Mouse (Mus musculus) gastrocnemius, postnatal 4 days (tissue): Measurements from ENCODE around the gene Wdr1. TPM values are rescaled to one million over a fixed set of nuclear protein-coding genes. Genes with fewer than 3 reads are reported as not detected.
"Not testable (repeated sequence)": the region's sequence is repeated elsewhere in the genome, so short reads cannot be mapped to it uniquely, and the experiment has no call there.

Experiments
- DNase-seq, 2 experiments: peaks; one replicate each; pipeline ENCODE4 v3.0.0; 2021 to 2022; ENCODE audit warnings: low spot score in 2 of 2, mixed read lengths in 2 of 2
- total RNA-seq, 2 experiments: library from RNA; stranded (reverse); gene quantifications; 2 replicates each; pipeline ENCODE4 v1.2.3; 2021

Wdr1 gene
- total RNA-seq, 2 experiments from 2014 or later: 205 to 211 TPM

DNA sequence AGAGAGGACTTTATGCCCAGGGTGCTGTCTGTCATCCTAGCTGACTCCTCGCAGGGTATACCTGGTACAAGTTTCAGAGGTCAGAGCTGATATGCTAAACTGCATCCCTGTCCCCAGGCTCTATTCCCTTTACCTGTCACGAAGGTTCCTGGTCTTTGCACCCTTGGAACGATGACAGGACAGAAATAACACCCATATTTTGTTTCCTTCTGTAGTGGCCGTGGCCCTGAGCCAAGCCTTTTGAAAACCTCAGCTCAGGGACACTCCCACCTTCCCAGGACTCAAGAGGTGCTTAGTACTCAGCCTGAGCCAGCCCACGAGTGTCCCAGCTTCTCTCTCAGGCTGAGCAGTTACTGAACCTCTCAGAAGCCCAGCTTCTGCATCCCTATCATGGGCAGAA is 64.5 kb downstream of the Wdr1 start:
- no peak for DNase-seq

DNA sequence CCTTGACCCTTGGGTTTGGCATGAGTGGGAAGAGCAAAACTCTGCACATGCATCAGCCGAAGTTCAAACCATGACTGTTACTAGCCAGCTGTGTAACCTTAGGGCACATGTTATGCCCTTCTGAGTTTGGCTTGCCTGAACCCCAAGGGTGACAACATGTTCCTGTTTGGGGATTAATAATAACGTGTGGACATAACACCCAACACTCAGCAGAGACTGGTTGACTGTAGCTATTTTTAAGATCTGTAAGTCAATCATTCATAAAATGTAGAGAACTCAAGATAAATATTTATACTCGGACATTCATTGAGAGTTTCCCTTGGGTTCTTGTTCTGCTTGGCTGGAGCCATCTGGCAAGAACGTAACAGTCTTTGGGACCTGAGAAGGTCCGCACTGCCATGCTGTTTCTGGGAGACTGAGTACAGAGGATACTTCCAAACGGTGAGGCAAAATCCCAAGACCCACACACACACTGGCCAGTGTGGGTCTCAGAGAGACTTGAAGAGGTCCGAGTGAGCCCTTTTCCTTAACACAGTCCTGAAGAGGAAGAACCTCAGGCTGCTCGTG is 66.4 kb downstream of the Wdr1 start:
- no peak for DNase-seq

DNA sequence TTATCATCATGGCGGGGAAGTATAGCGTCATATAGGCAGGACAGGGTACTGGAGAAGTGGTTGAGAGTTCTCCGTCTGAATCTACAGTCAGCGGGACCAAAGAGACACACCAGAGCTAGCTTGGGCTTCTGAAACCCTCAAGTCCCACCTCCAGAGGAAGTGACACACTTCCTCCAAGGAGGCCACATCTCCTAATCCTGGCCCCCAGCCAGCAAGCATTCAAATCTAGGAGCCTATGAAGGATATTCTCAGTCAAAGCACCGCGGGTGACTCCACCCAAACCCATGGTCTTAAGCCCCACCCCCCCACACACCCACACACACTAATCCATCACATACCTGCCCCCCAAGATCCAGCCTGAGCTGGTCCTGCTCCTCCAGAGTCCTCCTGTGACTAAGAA is 69.1 kb downstream of the Wdr1 start:
- no peak for DNase-seq

DNA sequence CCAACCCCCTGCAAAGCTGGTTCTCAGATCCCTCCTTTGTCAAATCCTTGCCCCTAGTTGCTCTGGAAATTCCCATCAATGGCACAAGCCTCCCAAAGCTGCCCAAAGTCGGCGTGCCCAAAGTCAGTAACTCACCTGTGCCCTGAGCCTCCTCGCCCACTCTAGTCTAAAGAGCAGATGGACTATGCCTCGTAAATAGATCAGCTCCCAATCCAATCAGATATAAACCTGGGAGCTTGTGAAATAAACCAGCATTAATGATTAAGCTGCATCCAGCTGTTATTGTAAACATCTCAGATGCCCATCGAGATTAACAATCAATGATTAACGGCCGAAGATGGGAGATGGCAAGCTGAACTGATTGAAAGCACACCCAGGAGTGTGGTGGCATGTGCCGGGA is 71.3 kb downstream of the Wdr1 start:
- DNase-seq: no peak

DNA sequence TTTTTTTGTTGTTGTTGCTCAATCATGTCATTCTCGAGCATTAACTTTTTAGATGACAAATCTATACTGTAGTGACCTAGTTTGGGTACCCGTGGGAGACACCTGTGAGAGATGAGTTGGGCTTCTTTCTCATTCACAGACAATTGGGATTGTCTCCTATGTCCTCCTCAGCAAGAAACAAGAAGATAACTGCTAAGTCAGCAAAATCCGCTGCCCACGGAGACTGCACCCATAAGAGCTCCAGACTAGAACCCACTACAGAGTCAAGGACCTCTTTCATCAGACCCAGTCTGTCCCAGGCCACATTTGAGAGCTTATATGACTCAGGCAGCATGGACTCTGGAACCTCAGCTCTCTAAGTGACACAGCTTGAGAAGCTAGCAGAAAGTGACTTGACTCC is 73.3 kb downstream of the Wdr1 start:
- DNase-seq: no peak

DNA sequence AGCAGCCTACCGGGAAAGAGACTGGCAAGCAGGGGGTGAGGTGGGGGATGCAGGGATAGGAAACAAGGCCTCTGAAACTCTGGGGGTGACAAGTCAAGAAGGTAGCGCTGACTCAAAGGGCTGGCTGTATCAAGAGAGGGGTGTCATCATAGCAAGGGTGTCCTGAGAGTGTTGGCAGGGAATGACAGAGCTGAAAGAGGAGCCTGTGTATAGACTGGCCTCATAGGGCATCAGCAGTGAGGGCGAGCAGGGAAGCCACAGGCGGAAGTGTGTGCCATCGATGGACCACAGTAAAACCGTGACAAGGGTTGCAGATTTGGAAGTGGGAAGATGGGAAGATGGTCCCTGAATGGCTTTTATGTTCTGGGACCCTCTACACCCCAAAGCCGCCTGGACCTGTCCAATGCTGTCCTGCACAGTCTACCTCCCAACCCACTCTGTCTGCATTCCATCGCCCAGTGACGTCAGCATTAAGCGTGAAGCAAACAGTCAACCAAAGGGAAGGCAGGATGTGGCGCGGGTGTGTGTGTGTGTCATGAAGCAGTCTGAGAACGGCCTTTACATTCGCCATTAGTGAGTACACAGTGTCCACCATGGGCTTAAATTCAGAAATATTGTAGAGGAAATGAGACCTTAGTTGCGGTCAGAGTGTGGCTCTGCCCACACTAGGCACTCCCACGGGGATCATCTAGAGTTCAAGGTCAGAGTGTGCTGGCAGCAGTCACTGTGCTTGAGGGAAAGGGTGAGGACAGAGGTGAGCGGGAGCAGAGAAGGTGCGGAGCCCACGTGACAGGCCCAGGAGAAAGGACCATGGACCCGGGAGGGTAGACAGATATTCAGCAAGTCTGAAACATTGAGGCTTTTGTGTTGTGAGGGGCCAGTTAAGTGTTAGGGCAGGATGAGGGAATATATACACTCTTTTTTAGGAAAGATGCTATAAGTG is 74.1 kb downstream of the Wdr1 start:
- DNase-seq: no peak

DNA sequence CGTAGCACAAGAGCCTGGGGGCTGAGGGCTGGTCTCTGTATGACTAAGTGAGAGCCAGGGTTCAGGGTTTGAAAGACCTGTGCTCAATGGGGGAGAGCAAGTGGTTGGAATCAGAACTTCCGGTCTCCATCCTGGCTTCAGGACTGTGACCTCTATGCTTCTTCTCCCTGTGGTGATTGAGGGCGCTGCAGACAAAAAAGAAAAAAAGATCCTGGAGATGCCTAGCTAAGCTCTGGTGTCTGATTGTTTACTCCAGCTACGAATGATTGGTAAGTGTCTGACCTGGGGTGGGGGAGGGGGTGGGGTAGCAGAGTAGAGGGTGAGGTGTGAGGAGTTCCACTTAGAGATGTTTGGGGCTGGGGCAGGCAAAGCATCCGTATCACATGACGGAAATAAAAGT is 75.0 kb downstream of the Wdr1 start:
- no peak for DNase-seq

DNA sequence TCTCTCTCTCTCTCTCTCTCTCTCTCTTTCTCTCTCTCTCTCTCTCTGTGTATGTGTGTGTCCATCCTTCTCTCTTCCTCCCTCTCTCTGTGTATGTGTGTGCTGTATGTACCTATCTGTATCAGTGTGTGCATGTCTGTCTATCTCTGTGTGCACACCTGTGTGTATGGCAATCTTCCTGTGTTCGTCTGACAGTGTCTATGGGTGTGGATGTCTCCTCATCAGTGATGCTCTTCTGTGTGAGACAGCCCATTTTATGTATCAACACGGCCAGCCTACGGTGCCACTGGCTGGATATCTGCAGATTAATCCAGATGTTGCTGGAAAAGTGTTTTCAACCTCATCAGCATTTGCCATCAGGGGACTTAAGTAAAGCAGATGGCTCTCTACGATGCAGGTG is 75.8 kb downstream of the Wdr1 start:
- no peak for DNase-seq

DNA sequence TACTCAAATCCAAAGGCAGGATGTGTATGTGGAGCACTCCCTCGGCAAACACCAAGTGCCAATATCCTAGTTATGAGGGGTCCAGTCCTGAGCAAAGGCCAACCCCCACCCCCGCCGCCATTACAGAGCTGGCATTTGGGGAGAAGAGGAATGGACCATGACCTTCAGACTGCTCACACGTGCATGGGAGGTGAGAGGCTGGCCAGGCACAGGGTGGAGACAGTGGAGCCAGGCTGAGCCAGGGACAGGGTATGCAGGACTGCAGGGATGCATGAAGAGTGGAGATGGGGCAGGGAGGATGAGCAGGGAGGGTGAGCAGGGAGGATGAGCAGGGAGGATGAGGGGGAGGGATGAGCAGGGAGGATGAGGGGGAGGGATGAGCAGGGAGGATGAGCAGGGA is 77.1 kb downstream of the Wdr1 start:
- DNase-seq: no peak

DNA sequence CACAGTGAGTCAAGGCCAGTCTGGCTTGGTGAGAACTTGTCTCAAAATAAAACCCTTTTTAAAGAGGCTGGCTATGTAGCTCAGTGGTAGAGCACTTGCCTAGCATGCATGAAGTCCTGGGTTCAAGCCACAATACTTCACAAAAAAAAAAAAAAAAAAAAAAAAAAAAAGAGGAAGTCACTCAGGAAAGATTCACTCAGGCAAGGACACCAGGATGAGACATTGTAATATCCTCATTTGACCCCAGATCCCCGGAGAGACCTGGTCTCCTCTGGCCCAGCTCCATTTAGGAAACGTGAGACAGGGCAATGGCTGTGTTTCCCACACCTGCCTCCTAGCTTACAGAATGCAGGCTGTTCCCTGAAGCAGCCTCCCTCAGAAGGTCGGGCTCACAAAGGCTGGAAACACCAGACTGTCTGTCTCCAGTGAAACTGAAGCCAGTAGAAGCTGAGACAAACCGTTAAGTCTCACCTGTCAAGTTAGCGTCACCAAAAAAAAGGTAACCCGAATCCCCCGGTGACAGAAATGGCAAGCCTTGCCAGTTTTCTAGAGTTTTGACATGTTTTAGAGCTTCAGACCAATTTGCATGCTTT is 79.4 kb downstream of the Wdr1 start:
- no peak for DNase-seq

DNA sequence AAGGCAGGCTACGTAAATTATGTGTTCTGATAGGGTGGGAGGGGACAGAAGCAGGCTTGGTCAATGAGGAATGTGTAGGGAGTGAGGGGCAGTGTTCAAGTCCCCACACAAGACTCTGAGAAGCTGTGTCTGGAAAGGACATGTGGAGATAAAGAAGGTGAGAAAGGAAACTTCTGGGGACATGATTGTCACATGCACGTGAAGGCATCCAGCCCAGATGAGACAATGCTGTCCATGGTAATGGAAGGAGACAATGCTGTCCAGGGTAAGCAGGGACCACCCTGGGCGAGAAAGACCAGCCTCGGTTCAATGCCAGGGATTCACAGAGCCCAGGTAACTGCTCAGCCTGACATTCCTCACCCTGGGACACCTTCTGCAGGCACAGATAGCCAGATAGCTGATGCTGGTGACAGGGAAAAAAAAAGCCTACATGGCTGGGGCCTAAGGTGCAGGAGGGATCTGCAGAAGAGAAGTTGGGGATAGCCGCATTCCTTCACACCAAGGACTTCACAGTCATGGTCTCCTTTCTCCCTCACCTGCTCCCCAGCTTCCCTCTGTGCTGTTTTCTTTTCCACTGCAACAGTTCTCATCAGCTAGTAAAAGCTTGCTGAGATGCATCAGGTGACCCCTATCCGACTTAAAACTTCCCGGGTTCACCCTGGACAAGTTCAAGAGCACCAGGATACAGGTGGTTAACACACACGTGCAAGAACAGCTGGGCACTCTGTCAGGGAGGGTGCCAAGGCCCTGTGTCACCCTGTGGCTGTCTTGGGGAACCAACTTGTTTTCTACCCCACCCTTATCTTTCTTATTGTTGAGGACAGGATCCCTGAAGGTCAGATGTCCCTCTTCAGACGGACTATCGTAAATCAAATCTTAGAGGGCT is 82.0 kb downstream of the Wdr1 start:
- no peak for DNase-seq

DNA sequence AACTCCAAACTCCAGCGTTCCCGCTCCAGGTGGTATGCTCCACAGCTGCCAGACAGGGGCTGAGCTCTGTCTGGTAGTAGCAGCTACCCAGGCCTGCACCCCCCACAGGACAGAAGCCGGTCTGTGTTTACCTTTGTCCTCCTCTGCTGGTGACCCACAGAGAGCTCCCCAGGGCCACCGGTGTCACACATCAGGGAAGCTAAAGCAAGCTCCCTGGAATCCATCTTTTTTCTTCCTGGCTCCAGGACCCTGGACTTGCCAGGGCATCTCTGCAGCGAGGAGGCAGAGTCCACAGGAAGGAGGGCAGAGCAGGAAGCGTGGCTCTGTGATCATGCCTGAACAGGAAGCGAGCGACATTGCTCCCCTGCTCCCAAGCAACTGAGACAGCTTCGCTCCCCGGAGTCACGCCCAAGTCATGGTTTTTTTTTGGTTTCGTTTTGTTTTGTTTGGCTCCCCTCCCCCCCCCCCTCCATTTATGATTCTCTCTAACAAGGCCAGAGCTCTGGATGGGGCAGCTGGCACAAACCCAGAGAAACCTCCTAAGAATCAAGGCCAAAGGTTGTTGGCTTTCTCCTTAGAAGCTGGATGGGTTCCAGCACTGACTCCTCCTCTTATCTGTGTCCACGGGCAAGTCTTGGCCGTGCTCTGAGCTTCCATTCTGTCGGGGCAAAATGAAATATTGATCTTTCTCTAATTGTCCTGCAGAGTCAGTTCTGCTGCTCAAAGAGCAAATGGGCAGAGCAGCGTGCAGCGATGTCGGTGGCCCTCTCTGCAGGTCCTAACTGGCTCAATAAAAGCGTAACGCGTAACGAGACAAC is 82.9 kb downstream of the Wdr1 start:
- peak in 1 of 2 experiments; percentile 38 for DNase-seq

DNA sequence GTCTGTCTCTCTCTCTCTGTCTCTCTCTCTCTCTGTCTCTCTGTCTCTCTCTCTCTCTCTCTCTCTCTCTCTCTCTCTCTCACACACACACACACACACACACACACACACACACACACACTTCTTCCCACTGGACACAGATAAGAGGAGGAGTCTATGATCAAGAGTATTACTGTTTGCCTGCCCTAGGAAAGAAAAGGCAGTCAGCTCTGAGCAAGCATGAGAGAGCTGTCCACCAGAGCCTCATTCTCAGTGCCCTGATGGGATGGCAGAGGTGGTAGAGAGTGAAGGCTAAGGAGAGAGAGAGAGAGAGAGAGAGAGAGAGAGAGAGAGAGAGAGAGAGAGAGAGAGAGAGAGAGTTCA is 83.5 kb downstream of the Wdr1 start:
- DNase-seq: not testable (repeated sequence)

DNA sequence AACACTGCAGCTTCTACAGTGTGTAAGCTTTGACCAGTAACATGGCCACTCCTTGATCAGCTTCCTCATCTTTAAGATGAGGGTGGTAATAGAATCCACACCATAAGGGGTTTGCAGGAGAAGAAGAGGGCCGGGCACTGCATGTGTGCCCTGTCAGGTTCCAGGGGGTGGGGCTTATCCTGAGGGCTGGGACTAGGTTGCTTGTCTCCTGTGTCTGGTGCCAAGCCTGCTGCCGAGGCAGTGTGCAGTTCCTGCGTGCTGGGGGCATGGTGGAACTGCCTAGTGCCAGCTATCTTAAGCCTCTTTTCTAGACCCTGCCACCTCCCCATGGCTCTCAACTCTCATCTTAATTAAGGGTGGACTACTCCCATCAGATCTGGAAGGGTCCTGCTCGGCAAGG is 84.0 kb downstream of the Wdr1 start:
- peak in 1 of 2 experiments; percentile 8 for DNase-seq

DNA sequence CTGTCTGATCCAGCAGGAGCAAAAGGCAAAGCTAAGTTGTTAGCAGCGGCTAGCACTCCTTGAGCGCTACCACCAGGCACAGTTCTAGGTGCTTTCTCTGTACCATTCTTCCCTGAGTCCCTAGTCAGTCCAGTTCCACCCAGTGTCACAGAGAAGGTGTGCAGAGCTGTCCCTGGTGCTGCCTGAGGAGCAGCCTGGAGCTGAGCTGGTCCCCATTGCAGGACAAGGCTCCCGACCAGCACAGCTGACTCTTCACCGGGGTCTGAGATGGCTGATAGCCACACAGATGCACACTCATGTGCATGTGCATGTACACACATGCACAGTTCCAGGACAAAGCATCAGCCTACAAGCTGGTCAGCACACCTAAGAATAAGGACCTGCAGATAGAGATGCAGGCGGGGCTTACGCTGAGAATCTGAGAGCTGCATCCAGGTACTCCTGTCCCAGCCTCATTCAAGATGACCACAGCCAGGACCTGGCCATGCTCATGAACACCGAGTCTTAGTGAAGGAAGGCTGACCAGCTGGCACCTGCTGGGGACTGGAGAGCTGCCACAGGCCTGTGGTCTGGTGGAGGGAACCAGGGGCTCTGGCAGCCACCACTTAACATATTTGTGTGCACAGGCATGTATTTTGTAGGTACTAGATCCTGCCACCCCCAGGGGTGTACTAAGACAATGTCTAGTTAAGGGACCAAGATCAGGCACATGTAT is 85.1 kb downstream of the Wdr1 start:
- peak in 1 of 2 experiments; percentile 11 for DNase-seq

DNA sequence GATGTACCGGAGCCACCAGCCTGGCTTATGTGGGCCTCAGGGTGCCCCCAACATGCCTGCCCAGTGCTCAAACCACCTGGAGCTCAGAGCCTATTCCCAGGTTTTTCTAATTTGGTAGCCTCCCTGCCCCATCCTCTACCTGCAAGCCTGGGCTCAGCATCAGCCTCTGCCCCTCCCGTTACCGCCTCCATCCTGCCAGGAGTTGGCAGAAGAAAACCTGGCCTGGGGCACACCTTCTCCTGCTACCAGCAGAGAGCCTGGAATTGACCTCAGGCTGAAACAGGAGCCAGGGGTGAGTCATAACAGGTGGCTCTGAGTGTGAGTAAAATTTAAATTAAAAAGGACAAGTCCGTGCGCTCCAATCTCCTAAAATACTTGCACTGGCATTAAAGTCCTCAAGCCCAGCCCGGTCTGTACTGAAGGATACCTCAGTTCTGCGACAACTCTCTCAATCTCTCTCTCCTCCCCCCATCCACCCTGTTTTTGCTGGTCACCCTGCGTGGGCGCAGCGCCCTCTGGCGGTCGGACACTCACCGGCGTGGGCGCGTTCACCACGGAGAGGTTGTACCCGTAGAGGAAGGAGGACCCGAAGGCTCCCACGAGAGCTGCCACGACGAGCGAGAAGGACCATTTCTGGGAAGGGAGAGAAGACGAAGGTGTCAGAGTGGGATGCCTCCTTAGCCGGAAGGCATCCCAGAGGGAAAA is 86.0 kb downstream of the Wdr1 start:
- DNase-seq: peak; percentile 37 to 44
